ENCODE assay signal across 7 mouse cellular contexts in the genomic region with DNA sequence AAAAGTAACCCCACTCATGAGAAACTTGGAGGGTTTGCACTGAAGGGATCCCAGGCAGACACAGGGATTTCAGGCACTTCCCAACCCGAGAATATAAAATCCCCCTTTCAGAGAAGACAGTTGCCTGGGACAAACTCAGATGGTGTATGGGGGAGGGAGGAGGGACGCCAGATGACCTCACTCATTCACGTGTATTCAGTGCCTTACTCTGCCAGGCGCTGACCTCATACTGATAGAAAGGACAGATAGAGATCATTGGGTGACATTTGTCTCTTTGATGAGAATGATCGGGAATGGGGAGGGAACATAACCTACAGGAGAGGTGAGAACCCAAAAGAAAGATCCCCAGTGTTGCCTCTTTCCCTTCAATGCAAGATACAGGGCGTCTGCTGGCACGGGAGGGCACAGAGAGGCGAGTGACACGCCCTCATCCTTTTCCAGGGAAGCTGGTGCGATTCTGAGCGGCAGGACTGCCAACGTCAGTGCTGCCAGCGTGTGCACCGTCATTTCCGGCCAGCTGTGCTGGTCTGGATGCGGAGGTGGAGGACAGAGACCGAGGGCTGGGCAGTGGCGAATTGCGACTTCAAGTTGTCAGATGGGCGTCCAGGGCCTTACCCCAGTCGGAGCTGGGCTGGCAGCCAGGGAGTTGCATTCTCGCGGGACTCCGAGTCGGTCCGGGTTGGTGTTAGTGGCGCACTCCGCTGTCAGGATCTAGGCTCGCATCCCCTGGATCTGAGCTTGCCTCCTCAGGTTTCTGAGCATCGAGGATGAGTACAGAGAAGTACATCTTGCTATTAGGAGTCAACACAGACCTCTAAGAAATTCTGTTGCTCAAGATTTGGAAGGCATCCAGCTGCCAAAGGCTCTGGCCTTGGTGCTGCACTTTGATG. TPM values are rescaled to one million over a fixed set of nuclear protein-coding genes. Genes with fewer than 3 reads are reported as not detected.
A peak's percentile ranks its signal among the peaks of the same experiment; 100 is the strongest.
DNase-seq lines count a peak whose midpoint lies in the region; ATAC-seq and TF ChIP-seq lines count a peak whose summit lies in the region.

No protein-coding gene starts in this region.

- H3K27me3 ChIP-seq in intestine, embryonic 15.5 days (replicated peaks): peaks cover 3% of the 10 kb centered on the region; the same call in 1 of the 2 replicates

- DNase-seq in adrenal gland, postnatal 10 days: peak; percentile 85
- DNase-seq in gastrocnemius, postnatal 25 days: peak; percentile 66
- peak; percentile 62 to 83 for DNase-seq in left cerebral cortex, postnatal 14 days (ENCODE audit: low spot score in 2 of 2)
- DNase-seq in right cerebral cortex, postnatal 4 days: peak; percentile 84

- H3K36me3 ChIP-seq in intestine, embryonic 15.5 days: no peaks in the 10 kb centered on the region

- H3K4me1 ChIP-seq in cortical plate, adult 2 months (ENCODE audit: control insufficient read depth, insufficient read depth, low read length): peaks cover 8% of the 10 kb centered on the region
- peaks cover 6% of the 10 kb centered on the region for H3K4me1 ChIP-seq in intestine, embryonic 15.5 days (replicated peaks)

- peak overlapping the region; percentile 49 for H3K9ac ChIP-seq in intestine, embryonic 15.5 days

- no peak for TF ChIP-seq CTCF in cortical plate, adult 2 months (IDR thresholded peaks at IDR 0.05; ENCODE audit: extremely low read depth, insufficient read depth, low read length)

- WGBS in intestine, embryonic 15.5 days: 2% methylated on average over 30 of the region's 30 CpGs

- H3K4me3 ChIP-seq in cortical plate, adult 2 months (ENCODE audit: insufficient read depth, low read length): peak overlapping the region; percentile 31
- H3K4me3 ChIP-seq in intestine, embryonic 15.5 days (replicated peaks): peak overlapping the region; percentile 34

- intact Hi-C loops in left cerebral cortex, postnatal 14 days (cut with DNase I): no loop called here

- peak overlapping the region; percentile 32 for H3K27ac ChIP-seq in cortical plate, adult 2 months (ENCODE audit: insufficient read depth, low read length)
- no peak overlapping the region for H3K27ac ChIP-seq in intestine, embryonic 15.5 days

- peak; percentile 72 for TF ChIP-seq POLR2A in cortical plate, adult 2 months (IDR thresholded peaks at IDR 0.05; ENCODE audit: extremely low read depth, insufficient read depth, low read length)

- H3K9me3 ChIP-seq in intestine, embryonic 15.5 days: no peaks in the 10 kb centered on the region

- peak overlapping the region; percentile 78 for H3K4me2 ChIP-seq in intestine, embryonic 15.5 days (replicated peaks)

- peak; percentile 48; the same call in 1 of the 2 replicates for ATAC-seq in intestine, embryonic 15.5 days
- peak; percentile 59 for ATAC-seq in megakaryocyte progenitor cell, adult 5-6 weeks (replicated peaks; ENCODE audit: poor library complexity)

RNA-seq across cellular contexts. Expression of gene Hid1, which starts 6.5 kb away (rescaled TPM):
- total RNA-seq in adrenal gland, postnatal 10 days (2021): 10 to 100 TPM; 18.7 to 19.8 TPM
- polyA plus RNA-seq in cortical plate, adult 2 months (2012; rRNA removed): 102 and 103 TPM in 2 replicates
- 1 to 10 TPM; 1.4 to 2.8 TPM for total RNA-seq in gastrocnemius, postnatal 25 days (2021)
- polyA plus RNA-seq in intestine, embryonic 15.5 days (2015; fragmentation: Nextera tagmentation; extraction: Ambion mirVana): 17.1 and 22.7 TPM in 2 replicates
- 100 to 1,000 TPM in 1 of 2 experiments, 10 to 100 TPM in 1; 98.7 to 101 TPM for total RNA-seq in left cerebral cortex, postnatal 14 days (2021)
- 0.52 and 0.81 TPM in 2 replicates for total RNA-seq in megakaryocyte progenitor cell, adult 5-6 weeks (2015)
- 0.10 TPM in 1 of 2 replicates, not detected in the other for total RNA-seq in megakaryocyte progenitor cell, adult 5-6 weeks (2017)

RNA-seq across cellular contexts. Expression of gene Cdr2l, which starts 7.7 kb away (rescaled TPM):
- 10 to 100 TPM; 30.7 to 43.9 TPM for total RNA-seq in adrenal gland, postnatal 10 days (2021)
- 20.6 and 21.5 TPM in 2 replicates for polyA plus RNA-seq in cortical plate, adult 2 months (2012; rRNA removed)
- total RNA-seq in gastrocnemius, postnatal 25 days (2021): 1 to 10 TPM; 3.1 to 4.0 TPM
- 7.5 and 8.0 TPM in 2 replicates for polyA plus RNA-seq in intestine, embryonic 15.5 days (2015; fragmentation: Nextera tagmentation; extraction: Ambion mirVana)
- total RNA-seq in left cerebral cortex, postnatal 14 days (2021): 10 to 100 TPM; 15.4 to 17.0 TPM
- 0.20 and 0.42 TPM in 2 replicates for total RNA-seq in megakaryocyte progenitor cell, adult 5-6 weeks (2015)
- total RNA-seq in megakaryocyte progenitor cell, adult 5-6 weeks (2017): 0.08 and 0.34 TPM in 2 replicates

RNA-seq across cellular contexts. Expression of gene Mrpl58, which starts 29.5 kb away (rescaled TPM):
- total RNA-seq in adrenal gland, postnatal 10 days (2021): 100 to 1,000 TPM; 147 to 163 TPM
- 121 and 124 TPM in 2 replicates for polyA plus RNA-seq in cortical plate, adult 2 months (2012; rRNA removed)
- 10 to 100 TPM; 86.6 to 96.1 TPM for total RNA-seq in gastrocnemius, postnatal 25 days (2021)
- 187 and 197 TPM in 2 replicates for polyA plus RNA-seq in intestine, embryonic 15.5 days (2015; fragmentation: Nextera tagmentation; extraction: Ambion mirVana)
- 100 to 1,000 TPM; 101 to 112 TPM for total RNA-seq in left cerebral cortex, postnatal 14 days (2021)
- total RNA-seq in megakaryocyte progenitor cell, adult 5-6 weeks (2015): 83.4 and 98.3 TPM in 2 replicates
- total RNA-seq in megakaryocyte progenitor cell, adult 5-6 weeks (2017): 81.1 and 96.4 TPM in 2 replicates

RNA-seq across cellular contexts. Expression of gene Otop3, which starts 39.5 kb away (rescaled TPM):
- total RNA-seq in adrenal gland, postnatal 10 days (2021): under 1 TPM in 1 of 2 experiments, not detected in 1; 0.12 TPM
- polyA plus RNA-seq in cortical plate, adult 2 months (2012; rRNA removed): 0.06 TPM in 1 of 2 replicates, not detected in the other
- total RNA-seq in gastrocnemius, postnatal 25 days (2021): not detected
- polyA plus RNA-seq in intestine, embryonic 15.5 days (2015; fragmentation: Nextera tagmentation; extraction: Ambion mirVana): 0.77 and 1.2 TPM in 2 replicates
- total RNA-seq in left cerebral cortex, postnatal 14 days (2021): not detected
- not detected in 2 replicates for total RNA-seq in megakaryocyte progenitor cell, adult 5-6 weeks (2015)
- total RNA-seq in megakaryocyte progenitor cell, adult 5-6 weeks (2017): not detected in 2 replicates

RNA-seq across cellular contexts. Expression of gene Atp5h, which starts 45.7 kb away (rescaled TPM):
- total RNA-seq in adrenal gland, postnatal 10 days (2021): 1,000 to 10,000 TPM in 1 of 2 experiments, 100 to 1,000 TPM in 1; 968 to 1,066 TPM
- polyA plus RNA-seq in cortical plate, adult 2 months (2012; rRNA removed): 720 and 722 TPM in 2 replicates
- total RNA-seq in gastrocnemius, postnatal 25 days (2021): 100 to 1,000 TPM; 909 to 922 TPM
- 989 and 991 TPM in 2 replicates for polyA plus RNA-seq in intestine, embryonic 15.5 days (2015; fragmentation: Nextera tagmentation; extraction: Ambion mirVana)
- total RNA-seq in left cerebral cortex, postnatal 14 days (2021): 100 to 1,000 TPM; 423 to 448 TPM
- 703 and 731 TPM in 2 replicates for total RNA-seq in megakaryocyte progenitor cell, adult 5-6 weeks (2015)
- 770 and 871 TPM in 2 replicates for total RNA-seq in megakaryocyte progenitor cell, adult 5-6 weeks (2017)

Comparison
In these comparisons a context has a peak if more than half of its experiments do, and no peak if none do; other contexts are left out.
1. RNA of gene Hid1, which starts 6.5 kb away (total RNA-seq): 98.7 to 101 TPM in left cerebral cortex, postnatal 14 days and 18.7 to 19.8 TPM in adrenal gland, postnatal 10 days; 1.4 to 2.8 TPM in gastrocnemius, postnatal 25 days and 0.10 to 0.81 TPM in megakaryocyte progenitor cell, adult 5-6 weeks; every median in the first group is over 4 times any median in the second.
2. Peak in every context shown above with its lines, with median percentiles within 50 percentile points of each other: DNase-seq.